Mouse (Mus musculus) hindbrain, embryonic 13.5 days (tissue): ENCODE results near the gene Msantd1. TPM values are rescaled to one million over a fixed set of nuclear protein-coding genes. Genes with fewer than 3 reads are reported as not detected.

Experiments
- ATAC-seq: fragments of 200-750 bp; cut with Nextera tagmentation; 2 replicates; pipeline ENCODE4 v1.8.0; 2017; ENCODE audit warnings: moderate TSS enrichment; ENCODE audit not compliant: low FRiP score
- H3K27ac ChIP-seq: fragments of 300-500 bp; sonication (generic); 2 replicates; pipeline ENCODE4 v1.5.1; 2015; ENCODE audit warnings: inconsistent platforms, mild to moderate bottlenecking, moderate library complexity
- H3K27me3 ChIP-seq: fragments of 300-500 bp; sonication (generic); 2 replicates; pipeline ENCODE4 v1.6.1; 2015; ENCODE audit warnings: mild to moderate bottlenecking, inconsistent platforms
- H3K36me3 ChIP-seq: fragments of 300-500 bp; sonication (generic); 2 replicates; pipeline ENCODE4 v1.6.1; 2015; ENCODE audit warnings: mild to moderate bottlenecking, inconsistent platforms
- H3K4me1 ChIP-seq: fragments of 300-500 bp; sonication (generic); replicated peaks from 2 replicates; pipeline ENCODE4 v1.6.1; 2015; ENCODE audit warnings: inconsistent platforms
- H3K4me2 ChIP-seq: fragments of 300-500 bp; sonication (generic); 2 replicates; pipeline ENCODE4 v1.6.1; 2015; ENCODE audit warnings: inconsistent platforms, mild to moderate bottlenecking, moderate library complexity
- H3K4me3 ChIP-seq: fragments of 300-500 bp; sonication (generic); 2 replicates; pipeline ENCODE4 v1.5.1; 2015; ENCODE audit warnings: mild to moderate bottlenecking, inconsistent platforms
- H3K9ac ChIP-seq: fragments of 300-500 bp; sonication (generic); 2 replicates; pipeline ENCODE4 v1.6.1; 2015; ENCODE audit warnings: mild to moderate bottlenecking, inconsistent platforms
- H3K9me3 ChIP-seq: fragments of 300-500 bp; sonication (generic); 2 replicates; pipeline ENCODE4 v1.6.1; 2016; ENCODE audit warnings: inconsistent platforms
- WGBS: fragments of 180-500 bp; shearing (Covaris S2); methylation state at CpG from one replicate; pipeline ENCODE4 v1.1.7; 2015; 5-methylcytosine and 5-hydroxymethylcytosine counted together
- polyA plus RNA-seq: library from polyadenylated mRNA; unstranded; fragments of >200 nt; fragmentation: Nextera tagmentation; extraction: Ambion mirVana; gene quantifications from 2 replicates; pipeline ENCODE4 v1.2.1, GENCODE M21; 2015

Gene Msantd1
- polyA plus RNA-seq, 1 experiment from 2014 or later = 2.6 TPM

DNA sequence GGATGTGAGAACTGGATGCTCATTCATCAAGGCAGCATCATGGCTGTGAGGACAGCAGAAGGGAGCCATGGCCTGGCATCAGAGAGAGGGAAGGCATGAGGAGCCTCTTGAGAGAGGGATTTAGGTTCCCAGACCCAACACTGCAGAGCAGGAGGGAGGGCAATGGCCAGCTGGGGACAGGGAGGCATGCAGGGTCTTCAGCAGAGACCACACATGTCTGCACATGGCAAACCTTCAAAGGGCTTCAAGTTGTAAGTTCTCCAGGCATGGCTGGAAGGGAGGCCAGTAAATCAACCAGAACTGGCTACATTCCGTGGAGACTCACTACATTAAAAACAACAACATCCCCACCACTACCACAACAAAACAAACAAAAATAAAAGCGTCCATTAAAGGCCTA lies 23.3 kb downstream of the Msantd1 start:
- ATAC-seq = no peak
- no peaks in the 10 kb centered on the region for H3K9me3 ChIP-seq
- H3K4me2 ChIP-seq = no peak overlapping the region
- H3K36me3 ChIP-seq = peaks cover 5% of the 10 kb centered on the region
- no peak overlapping the region for H3K4me3 ChIP-seq
- 85% methylated on average over 2 of the region's 2 CpGs for WGBS
- no peak overlapping the region for H3K9ac ChIP-seq
- peaks cover 24% of the 10 kb centered on the region for H3K4me1 ChIP-seq
- H3K27ac ChIP-seq = peak overlapping the region; percentile 52; the same call in 1 of the 2 replicates
- H3K27me3 ChIP-seq = no peaks in the 10 kb centered on the region

DNA sequence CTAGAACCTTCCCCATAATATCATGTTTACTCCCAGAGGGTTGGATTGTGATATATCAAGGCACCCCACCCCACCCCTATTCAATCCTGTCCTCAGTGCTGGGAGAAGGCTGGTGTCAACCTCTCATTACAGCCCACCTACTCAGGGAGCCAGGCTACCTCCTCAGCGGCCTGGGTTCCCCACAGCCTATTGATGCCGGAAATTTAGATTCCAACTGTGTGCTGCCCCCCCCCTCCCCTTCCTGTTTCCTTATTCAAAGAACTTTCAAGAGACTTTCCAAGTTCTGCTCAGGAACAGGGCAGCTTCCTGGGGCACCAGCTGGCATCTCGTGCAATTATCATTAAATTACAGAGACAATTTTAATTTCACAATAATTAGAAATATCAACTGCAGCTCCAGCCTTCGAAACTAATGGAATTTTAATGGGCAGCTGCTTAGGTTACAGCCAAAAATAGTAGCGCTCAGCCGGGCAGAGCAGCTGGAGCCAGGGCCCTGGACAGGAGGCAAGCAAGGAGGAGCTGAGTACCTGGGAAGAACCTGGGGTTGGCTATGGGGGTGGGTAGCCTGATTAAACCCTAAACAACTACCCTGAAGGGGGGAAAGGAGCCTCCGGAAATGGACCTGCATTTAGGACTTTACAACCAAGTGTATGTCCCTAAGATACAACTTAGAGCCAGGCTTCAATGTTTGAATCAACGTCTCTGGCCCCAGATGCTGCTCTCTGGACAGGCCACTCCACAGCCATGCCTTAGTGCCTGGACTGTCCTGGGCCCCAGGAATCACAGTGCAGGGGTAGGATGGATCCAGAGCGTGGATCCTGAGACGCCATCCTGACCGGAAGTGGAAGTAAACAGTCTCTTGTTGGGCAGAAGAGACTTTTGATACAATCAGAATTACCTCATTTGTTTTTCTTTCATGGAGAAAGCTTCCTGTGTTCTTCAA lies 24.0 kb downstream of the Msantd1 start:
- WGBS = 50% methylated on average over 11 of the region's 11 CpGs
- Histone ChIP-seq H3K4me1 (peaks cover 24% of the 10 kb centered on the region), H3K4me3 (no peak overlapping the region), H3K4me2 (no peak overlapping the region), H3K9me3 (no peaks in the 10 kb centered on the region), H3K36me3 (no peaks in the 10 kb centered on the region), H3K9ac (no peak overlapping the region), H3K27me3 (no peaks in the 10 kb centered on the region), H3K27ac (peak overlapping the region; percentile 83)
- 0 out of 2 replicates have a peak, but pooled peaks have one; percentile 71 for ATAC-seq

DNA sequence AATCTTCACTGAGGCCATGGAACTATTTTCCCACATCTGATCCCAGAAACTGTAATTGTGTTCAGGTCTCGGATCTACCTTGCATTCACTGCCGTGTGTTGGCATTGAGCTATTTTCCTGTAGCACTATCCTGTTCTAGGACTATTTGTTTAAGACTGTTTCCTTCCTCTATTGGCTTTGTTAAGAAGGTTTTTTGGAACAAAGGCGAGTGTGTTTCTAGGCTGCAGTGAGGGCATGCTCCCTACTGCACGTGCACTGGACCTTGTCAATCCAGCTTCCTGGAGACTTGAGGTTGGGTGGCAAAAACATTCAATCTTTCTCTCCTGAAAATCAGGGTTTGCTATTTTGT lies 24.6 kb downstream of the Msantd1 start:
- no peak overlapping the region for H3K4me3 ChIP-seq
- no peak overlapping the region for H3K4me2 ChIP-seq
- no peak overlapping the region for H3K9ac ChIP-seq
- H3K27ac ChIP-seq = peak overlapping the region; percentile 83
- H3K27me3 ChIP-seq = no peaks in the 10 kb centered on the region
- WGBS = 31% methylated on average over 4 of the region's 4 CpGs
- no peak for ATAC-seq
- no peaks in the 10 kb centered on the region for H3K36me3 ChIP-seq
- H3K4me1 ChIP-seq = peaks cover 24% of the 10 kb centered on the region
- no peaks in the 10 kb centered on the region for H3K9me3 ChIP-seq

DNA sequence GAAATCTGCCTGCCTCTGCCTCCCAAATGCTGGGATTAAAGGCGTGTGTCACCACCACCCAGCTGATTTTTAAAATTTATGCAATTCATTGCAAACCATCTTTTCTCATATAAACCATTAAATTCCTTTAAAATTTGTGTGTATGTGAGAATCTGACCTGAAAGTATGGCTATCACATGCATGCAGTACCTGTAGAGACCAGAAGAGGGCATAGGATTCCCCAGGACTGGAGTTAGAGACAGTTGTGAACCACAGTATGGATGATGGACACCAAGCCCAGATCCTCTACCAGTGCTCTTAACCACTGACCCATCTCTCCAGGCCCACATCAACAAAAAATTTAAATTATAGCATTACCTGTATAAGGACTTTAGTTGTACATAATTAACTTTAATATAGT lies 25.6 kb downstream of the Msantd1 start:
- no peaks in the 10 kb centered on the region for H3K27me3 ChIP-seq
- H3K4me3 ChIP-seq = no peak overlapping the region
- H3K36me3 ChIP-seq = no peaks in the 10 kb centered on the region
- no peaks in the 10 kb centered on the region for H3K9me3 ChIP-seq
- peaks cover 25% of the 10 kb centered on the region for H3K4me1 ChIP-seq
- no peak overlapping the region for H3K9ac ChIP-seq
- no peak overlapping the region for H3K27ac ChIP-seq
- WGBS = 92% methylated on average over 1 of the region's 1 CpGs
- no peak for ATAC-seq
- H3K4me2 ChIP-seq = no peak overlapping the region

DNA sequence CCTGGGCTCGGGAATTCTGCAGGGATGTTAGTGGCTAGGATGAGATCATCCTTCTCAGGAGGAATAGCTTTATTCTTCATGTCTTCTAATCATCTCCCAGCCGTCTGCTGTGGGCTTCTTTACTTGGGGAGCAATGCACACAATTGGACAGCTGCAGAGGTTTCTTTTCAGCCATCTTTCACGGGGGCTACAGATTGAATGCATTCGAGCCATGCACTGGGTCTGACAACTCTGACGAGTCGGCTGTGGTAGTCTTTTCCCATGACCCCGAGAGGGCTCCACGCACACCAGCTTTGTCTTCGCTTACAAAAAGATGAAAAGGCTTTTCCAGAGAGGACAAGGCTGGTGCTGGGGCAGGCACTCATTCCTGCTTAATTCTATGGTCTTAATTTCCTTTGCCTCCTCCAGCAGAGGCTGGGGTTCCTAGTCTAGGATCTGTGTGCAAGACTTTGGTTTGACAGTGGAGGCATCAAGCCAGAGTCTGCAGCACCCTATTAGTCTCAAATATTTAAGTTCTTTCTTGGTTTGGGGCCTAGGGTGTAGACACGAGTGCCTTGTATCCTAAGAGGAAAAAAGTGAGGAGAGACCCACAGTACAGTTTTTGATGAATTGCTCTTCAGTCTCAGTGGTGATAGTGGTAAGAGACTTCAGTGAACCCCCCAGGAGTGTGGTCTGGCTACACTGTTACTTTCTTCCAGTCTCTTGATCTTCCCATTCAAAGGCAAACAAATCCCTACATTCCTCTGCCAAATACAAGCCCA lies 34.1 kb downstream of the Msantd1 start:
- Histone ChIP-seq H3K27ac (peak overlapping the region; percentile 61), H3K27me3 (no peaks in the 10 kb centered on the region), H3K4me2 (no peak overlapping the region), H3K36me3 (no peaks in the 10 kb centered on the region), H3K4me3 (no peak overlapping the region), H3K4me1 (peaks cover 23% of the 10 kb centered on the region), H3K9me3 (no peaks in the 10 kb centered on the region), H3K9ac (no peak overlapping the region)
- 15% methylated on average over 10 of the region's 10 CpGs for WGBS
- peak; percentile 68; the same call in 1 of the 2 replicates for ATAC-seq

DNA sequence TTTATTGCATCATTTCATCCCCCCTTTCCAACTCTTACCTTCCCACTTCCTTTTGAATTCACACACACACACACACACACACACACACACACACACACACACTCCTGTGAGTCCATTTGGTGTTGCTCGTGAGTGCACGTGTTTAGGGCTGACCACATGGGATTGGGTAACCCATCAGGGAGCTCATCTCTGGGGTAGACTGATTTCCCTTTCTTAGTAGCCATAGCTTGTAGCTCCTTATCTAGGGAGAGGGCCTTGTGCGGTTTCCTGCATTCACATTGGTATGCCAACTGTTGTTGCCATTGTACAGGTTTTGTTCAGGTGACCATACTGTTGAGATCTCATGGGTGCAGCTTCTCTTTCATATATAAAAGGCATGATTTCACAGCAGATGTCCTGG lies 35.6 kb downstream of the Msantd1 start:
- H3K4me1 ChIP-seq = peaks cover 22% of the 10 kb centered on the region
- 89% methylated on average over 3 of the region's 3 CpGs for WGBS
- H3K27ac ChIP-seq = no peak overlapping the region
- H3K4me2 ChIP-seq = no peak overlapping the region
- H3K36me3 ChIP-seq = no peaks in the 10 kb centered on the region
- no peak overlapping the region for H3K4me3 ChIP-seq
- H3K9me3 ChIP-seq = no peaks in the 10 kb centered on the region
- no peak overlapping the region for H3K9ac ChIP-seq
- ATAC-seq = no peak
- no peaks in the 10 kb centered on the region for H3K27me3 ChIP-seq

DNA sequence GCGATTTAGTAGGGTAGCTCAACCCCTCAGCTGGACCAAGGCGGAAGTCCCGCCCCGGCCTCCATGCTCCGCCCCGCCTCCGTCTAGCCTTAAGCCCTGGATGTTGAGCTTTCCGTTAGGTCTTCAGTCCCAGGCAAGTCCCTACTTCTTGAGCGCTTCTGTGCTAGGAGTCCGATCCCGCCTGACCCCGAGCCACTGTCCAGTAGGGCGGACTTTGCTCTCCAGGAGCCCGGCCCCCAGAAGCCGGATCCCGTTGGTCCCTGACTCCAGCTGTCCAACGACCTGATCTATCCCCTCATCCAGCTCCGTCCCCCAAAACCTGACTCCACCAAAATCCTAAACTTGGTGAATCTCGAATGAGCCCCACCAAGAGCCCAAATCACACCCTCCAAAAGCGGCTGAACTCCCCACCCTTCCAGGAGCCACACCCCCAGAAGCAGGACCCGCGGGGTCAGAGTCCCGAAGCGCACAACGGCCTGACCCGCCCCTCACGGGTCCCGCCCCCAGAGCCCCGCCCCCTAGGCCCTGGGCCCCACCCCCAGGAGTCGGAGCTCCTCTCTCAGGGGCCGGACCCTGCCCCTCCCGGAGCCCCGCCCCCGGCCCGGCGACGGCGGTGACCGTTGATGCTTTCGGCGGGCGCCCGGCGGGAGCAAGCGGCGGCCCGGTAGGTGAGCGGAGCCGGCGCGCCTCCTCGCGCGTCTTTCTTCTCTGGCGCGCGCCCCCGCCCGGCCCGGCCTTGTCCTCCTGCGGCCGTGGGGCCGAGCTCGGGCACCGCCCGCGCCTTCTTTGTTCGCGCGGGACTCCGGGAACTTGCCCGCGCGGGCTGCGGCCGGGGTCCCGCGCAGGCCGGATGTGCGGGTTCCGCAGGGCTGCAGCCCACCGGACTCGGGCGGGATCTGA lies 41.3 kb downstream of the Msantd1 start, which contains the start of gene Rgs12:
Rgs12 (plus strand) TSS at position 585 of the 900 bp plus-strand sequence.
- H3K27me3 ChIP-seq = no peaks in the 10 kb centered on the region
- peak within 1 kb of the TSS; percentile 96 for H3K27ac ChIP-seq
- peak; percentile 86 for ATAC-seq
- no peaks in the 10 kb centered on the region for H3K9me3 ChIP-seq
- 0 out of 2 replicates have a peak, but pooled peaks cover 11% of the 10 kb centered on the region for H3K36me3 ChIP-seq
- H3K4me3 ChIP-seq = peak within 1 kb of the TSS; percentile 82
- H3K4me1 ChIP-seq = peaks cover 36% of the 10 kb centered on the region
- peak within 1 kb of the TSS; percentile 82 for H3K4me2 ChIP-seq
- H3K9ac ChIP-seq = peak within 1 kb of the TSS; percentile 99
- WGBS = under 1% methylated on average over 71 of the region's 84 CpGs

DNA sequence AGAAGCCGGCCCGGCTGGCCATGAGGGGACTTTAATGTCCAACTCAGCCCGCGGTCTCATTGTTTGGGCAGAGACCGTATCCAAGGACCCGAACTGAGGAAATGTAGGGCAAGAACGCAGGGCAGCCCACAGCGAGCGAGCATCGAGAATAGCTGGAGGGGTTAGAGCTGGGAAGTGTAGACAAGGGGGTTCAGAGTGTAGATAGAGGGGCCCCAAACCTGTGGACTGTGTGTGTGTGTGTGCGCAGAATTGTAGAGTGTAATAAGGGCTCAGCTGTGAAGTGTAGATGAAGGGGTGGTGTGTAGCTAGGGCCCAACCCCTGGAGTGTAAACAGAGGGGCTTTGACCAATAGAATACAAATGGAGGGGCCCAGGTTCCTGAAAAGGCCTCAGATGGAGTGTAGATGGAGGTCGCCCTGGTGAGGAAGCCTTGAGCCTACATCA lies 42.0 kb downstream of the Msantd1 start:
- under 1% methylated on average over 12 of the region's 12 CpGs for WGBS
- H3K27me3 ChIP-seq = no peaks in the 10 kb centered on the region
- H3K4me3 ChIP-seq = peak overlapping the region; percentile 82
- peak overlapping the region; percentile 99 for H3K9ac ChIP-seq
- peaks cover 39% of the 10 kb centered on the region for H3K4me1 ChIP-seq
- ATAC-seq = peak; percentile 58
- H3K27ac ChIP-seq = peak overlapping the region; percentile 96
- 0 out of 2 replicates have a peak, but pooled peaks cover 11% of the 10 kb centered on the region for H3K36me3 ChIP-seq
- peak overlapping the region; percentile 82 for H3K4me2 ChIP-seq
- H3K9me3 ChIP-seq = no peaks in the 10 kb centered on the region

DNA sequence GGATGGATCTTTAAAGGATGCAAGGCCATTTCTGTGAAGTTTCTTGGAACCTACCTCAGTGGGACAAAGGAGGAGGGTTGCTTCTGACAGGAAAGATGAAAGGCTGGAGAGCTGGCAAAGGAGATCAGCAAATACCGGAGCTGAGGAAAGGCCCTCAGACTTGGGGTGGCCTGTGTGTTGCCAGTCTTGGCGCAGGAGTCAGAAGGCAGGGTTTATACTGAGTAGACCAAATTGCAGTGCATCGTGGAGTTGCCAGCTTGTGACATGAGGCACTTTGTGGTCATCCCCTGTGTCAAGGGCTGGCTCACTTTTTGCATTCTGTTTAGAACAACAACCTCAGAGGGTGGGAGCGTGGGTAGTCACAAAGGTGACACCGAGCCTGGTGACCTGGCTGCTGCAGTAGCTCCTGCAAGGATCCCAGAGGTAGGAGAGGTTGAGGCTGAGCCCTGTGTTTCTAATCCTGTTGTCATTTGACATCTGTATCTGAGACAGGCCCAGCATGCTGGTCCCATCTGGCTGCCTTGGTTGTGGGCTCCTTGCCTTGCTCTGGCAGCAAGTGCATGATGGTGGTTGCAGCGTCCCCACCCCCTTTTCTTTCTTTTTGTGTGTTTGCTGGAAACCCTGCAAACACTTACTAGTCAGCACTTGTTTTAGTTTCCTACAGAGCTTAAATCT lies 42.8 kb downstream of the Msantd1 start:
- peak overlapping the region; percentile 82 for H3K4me2 ChIP-seq
- ATAC-seq = no peak
- 55% methylated on average over 6 of the region's 6 CpGs for WGBS
- no peaks in the 10 kb centered on the region for H3K27me3 ChIP-seq
- H3K9me3 ChIP-seq = no peaks in the 10 kb centered on the region
- H3K27ac ChIP-seq = peak overlapping the region; percentile 96
- H3K36me3 ChIP-seq = 0 out of 2 replicates have a peak, but pooled peaks cover 11% of the 10 kb centered on the region
- peak overlapping the region; percentile 99 for H3K9ac ChIP-seq
- peaks cover 43% of the 10 kb centered on the region for H3K4me1 ChIP-seq
- H3K4me3 ChIP-seq = peak overlapping the region; percentile 82

DNA sequence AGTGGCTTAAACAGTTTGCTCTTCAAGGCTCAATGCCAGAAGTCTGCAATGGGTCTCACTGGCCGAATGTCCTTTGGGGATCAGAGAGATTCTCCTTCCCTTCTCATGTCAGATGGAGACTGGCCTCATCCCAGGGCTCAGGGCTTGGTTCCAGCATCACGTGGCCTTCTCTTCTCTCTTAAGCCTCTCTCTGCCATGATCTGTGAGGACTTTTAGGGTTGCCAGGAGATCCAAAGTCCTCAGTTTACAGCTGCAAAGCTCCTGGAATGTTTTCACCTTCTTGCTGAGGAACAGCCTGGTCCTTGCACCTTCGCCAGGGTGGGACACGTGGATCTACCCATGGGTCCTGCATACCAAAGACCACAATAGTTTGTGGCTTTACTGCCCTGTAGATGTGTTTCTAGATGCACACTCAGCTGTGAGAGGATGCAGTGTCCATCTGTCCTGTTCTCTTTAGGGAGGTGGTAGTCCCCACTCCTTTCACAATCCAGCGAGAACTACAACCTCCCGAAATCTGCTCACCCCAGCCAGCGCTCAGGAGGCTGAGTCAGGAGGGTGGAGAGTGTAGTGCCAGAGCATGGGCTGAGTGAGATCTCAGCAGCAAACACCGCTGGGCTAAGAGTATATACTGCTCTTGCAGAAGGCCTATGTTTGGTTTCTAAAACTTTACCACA lies 43.5 kb downstream of the Msantd1 start:
- H3K9ac ChIP-seq = peak overlapping the region; percentile 99
- H3K9me3 ChIP-seq = no peaks in the 10 kb centered on the region
- no peak for ATAC-seq
- peak overlapping the region; percentile 96 for H3K27ac ChIP-seq
- 0 out of 2 replicates have a peak, but pooled peaks cover 11% of the 10 kb centered on the region for H3K36me3 ChIP-seq
- peaks cover 48% of the 10 kb centered on the region for H3K4me1 ChIP-seq
- peak overlapping the region; percentile 82 for H3K4me3 ChIP-seq
- 92% methylated on average over 8 of the region's 8 CpGs for WGBS
- H3K4me2 ChIP-seq = peak overlapping the region; percentile 82
- no peaks in the 10 kb centered on the region for H3K27me3 ChIP-seq
